Mouse (Mus musculus): ENCODE measurements at regions not wholly inside any gene's neighbourhood (a gene's known extent, or its start where the extent isn't known, plus 50 kb on each side); places are given as distances from the start of the nearest gene placed in this dataset.

GRCm38 (mm10) chr17:64943213-64943612, 107.3 kb upstream of the 4930583I09Rik start:
- no peaks in the 10 kb centered on the region for H3K4me1 ChIP-seq (ENCODE audit: control insufficient read depth, insufficient read depth, low read depth, low read length)
- no peaks in the 10 kb centered on the region for H3K36me3 ChIP-seq (ENCODE audit: control insufficient read depth, insufficient read depth, low read length)
- no peak overlapping the region for H3K4me2 ChIP-seq (ENCODE audit: low read length)
- ATAC-seq = no peak
- H3K9ac ChIP-seq (ENCODE audit: low read depth, low read length) = no peak overlapping the region
- no peak overlapping the region for H3K27ac ChIP-seq (ENCODE audit: low read depth, low read length)
- no peak overlapping the region for H3K4me3 ChIP-seq (ENCODE audit: low read length)
- H3K9me3 ChIP-seq (ENCODE audit: control insufficient read depth, low read length) = no peaks in the 10 kb centered on the region
- H3K27me3 ChIP-seq (replicated peaks; ENCODE audit: control insufficient read depth, insufficient read depth, low read length) = no peaks in the 10 kb centered on the region
- 88% methylated on average over 2 of the region's 2 CpGs for WGBS

- Histone ChIP-seq H3K4me1 (ENCODE audit: control insufficient read depth, insufficient read depth, low read depth, low read length) (no peaks in the 10 kb centered on the region; the same call in 1 of the 2 replicates), H3K4me3 (ENCODE audit: low read length) (no peak overlapping the region), H3K9ac (ENCODE audit: low read depth, low read length) (no peak overlapping the region), H3K36me3 (ENCODE audit: control insufficient read depth, insufficient read depth, low read length) (no peaks in the 10 kb centered on the region), H3K9me3 (ENCODE audit: control insufficient read depth, low read length) (no peaks in the 10 kb centered on the region), H3K27ac (ENCODE audit: low read depth, low read length) (no peak overlapping the region), H3K4me2 (ENCODE audit: low read length) (no peak overlapping the region), H3K27me3 (replicated peaks; ENCODE audit: control insufficient read depth, insufficient read depth, low read length) (no peaks in the 10 kb centered on the region)
- WGBS = 91% methylated on average over 6 of the region's 6 CpGs
- ATAC-seq = no peak
Observed at GRCm38 (mm10) chr17:64941555-64941954, 105.7 kb upstream of the 4930583I09Rik start.

GRCm38 (mm10) chr17:64935683-64936082, 99.8 kb upstream of the 4930583I09Rik start:
- H3K27ac ChIP-seq (ENCODE audit: low read depth, low read length) = no peak overlapping the region
- no peaks in the 10 kb centered on the region for H3K27me3 ChIP-seq (replicated peaks; ENCODE audit: control insufficient read depth, insufficient read depth, low read length)
- H3K4me2 ChIP-seq (ENCODE audit: low read length) = no peak overlapping the region
- H3K9ac ChIP-seq (ENCODE audit: low read depth, low read length) = no peak overlapping the region
- H3K36me3 ChIP-seq (ENCODE audit: control insufficient read depth, insufficient read depth, low read length) = no peaks in the 10 kb centered on the region
- H3K4me1 ChIP-seq (ENCODE audit: control insufficient read depth, insufficient read depth, low read depth, low read length) = no peaks in the 10 kb centered on the region; the same call in 1 of the 2 replicates
- no peaks in the 10 kb centered on the region for H3K9me3 ChIP-seq (ENCODE audit: control insufficient read depth, low read length)
- ATAC-seq = no peak
- 93% methylated on average over 4 of the region's 4 CpGs for WGBS
- H3K4me3 ChIP-seq (ENCODE audit: low read length) = no peak overlapping the region

- H3K4me1 ChIP-seq (ENCODE audit: control insufficient read depth, insufficient read depth, low read depth, low read length) = no peaks in the 10 kb centered on the region; the same call in 1 of the 2 replicates
- no peak overlapping the region for H3K27ac ChIP-seq (ENCODE audit: low read depth, low read length)
- WGBS = 81% methylated on average over 1 of the region's 1 CpGs
- no peaks in the 10 kb centered on the region for H3K27me3 ChIP-seq (replicated peaks; ENCODE audit: control insufficient read depth, insufficient read depth, low read length)
- no peak overlapping the region for H3K4me3 ChIP-seq (ENCODE audit: low read length)
- no peaks in the 10 kb centered on the region for H3K36me3 ChIP-seq (ENCODE audit: control insufficient read depth, insufficient read depth, low read length)
- H3K9ac ChIP-seq (ENCODE audit: low read depth, low read length) = no peak overlapping the region
- H3K4me2 ChIP-seq (ENCODE audit: low read length) = no peak overlapping the region
- ATAC-seq = no peak
- H3K9me3 ChIP-seq (ENCODE audit: control insufficient read depth, low read length) = no peaks in the 10 kb centered on the region
Observed at GRCm38 (mm10) chr17:64934411-64934810, 98.5 kb upstream of the 4930583I09Rik start.

GRCm38 (mm10) chr17:64930816-64931428, 95.1 kb upstream of the 4930583I09Rik start:
- Histone ChIP-seq H3K4me3 (ENCODE audit: low read length) (no peak overlapping the region), H3K36me3 (ENCODE audit: control insufficient read depth, insufficient read depth, low read length) (no peaks in the 10 kb centered on the region), H3K4me2 (ENCODE audit: low read length) (no peak overlapping the region), H3K9ac (ENCODE audit: low read depth, low read length) (no peak overlapping the region), H3K4me1 (ENCODE audit: control insufficient read depth, insufficient read depth, low read depth, low read length) (no peaks in the 10 kb centered on the region), H3K9me3 (ENCODE audit: control insufficient read depth, low read length) (no peaks in the 10 kb centered on the region), H3K27me3 (replicated peaks; ENCODE audit: control insufficient read depth, insufficient read depth, low read length) (no peaks in the 10 kb centered on the region), H3K27ac (ENCODE audit: low read depth, low read length) (no peak overlapping the region)
- ATAC-seq = no peak
- WGBS = 43% methylated on average over 7 of the region's 7 CpGs

GRCm38 (mm10) chr17:64923762-64924161, 87.9 kb upstream of the 4930583I09Rik start:
- Histone ChIP-seq H3K9me3 (ENCODE audit: control insufficient read depth, low read length) (no peaks in the 10 kb centered on the region), H3K9ac (ENCODE audit: low read depth, low read length) (no peak overlapping the region), H3K4me3 (ENCODE audit: low read length) (no peak overlapping the region), H3K27ac (ENCODE audit: low read depth, low read length) (no peak overlapping the region), H3K27me3 (replicated peaks; ENCODE audit: control insufficient read depth, insufficient read depth, low read length) (no peaks in the 10 kb centered on the region), H3K36me3 (ENCODE audit: control insufficient read depth, insufficient read depth, low read length) (no peaks in the 10 kb centered on the region), H3K4me2 (ENCODE audit: low read length) (no peak overlapping the region), H3K4me1 (ENCODE audit: control insufficient read depth, insufficient read depth, low read depth, low read length) (no peaks in the 10 kb centered on the region)
- ATAC-seq = no peak
- WGBS = 78% methylated on average over 5 of the region's 5 CpGs

- Histone ChIP-seq H3K4me2 (ENCODE audit: low read length) (no peak overlapping the region), H3K4me3 (ENCODE audit: low read length) (no peak overlapping the region), H3K36me3 (ENCODE audit: control insufficient read depth, insufficient read depth, low read length) (no peaks in the 10 kb centered on the region), H3K9ac (ENCODE audit: low read depth, low read length) (no peak overlapping the region), H3K4me1 (ENCODE audit: control insufficient read depth, insufficient read depth, low read depth, low read length) (no peaks in the 10 kb centered on the region), H3K9me3 (ENCODE audit: control insufficient read depth, low read length) (no peaks in the 10 kb centered on the region), H3K27me3 (replicated peaks; ENCODE audit: control insufficient read depth, insufficient read depth, low read length) (no peaks in the 10 kb centered on the region), H3K27ac (ENCODE audit: low read depth, low read length) (no peak overlapping the region)
- 0 out of 2 replicates have a peak, but pooled peaks have one; percentile 17 for ATAC-seq
- 70% methylated on average over 4 of the region's 4 CpGs for WGBS
Observed at GRCm38 (mm10) chr17:64922235-64922634, 86.4 kb upstream of the 4930583I09Rik start.

- Histone ChIP-seq H3K9ac (ENCODE audit: low read depth, low read length) (no peak overlapping the region), H3K36me3 (ENCODE audit: control insufficient read depth, insufficient read depth, low read length) (no peaks in the 10 kb centered on the region), H3K27me3 (replicated peaks; ENCODE audit: control insufficient read depth, insufficient read depth, low read length) (no peaks in the 10 kb centered on the region), H3K4me2 (ENCODE audit: low read length) (no peak overlapping the region), H3K9me3 (ENCODE audit: control insufficient read depth, low read length) (no peaks in the 10 kb centered on the region), H3K4me1 (ENCODE audit: control insufficient read depth, insufficient read depth, low read depth, low read length) (no peaks in the 10 kb centered on the region), H3K27ac (ENCODE audit: low read depth, low read length) (no peak overlapping the region), H3K4me3 (ENCODE audit: low read length) (no peak overlapping the region)
- no peak for ATAC-seq
- 80% methylated on average over 2 of the region's 2 CpGs for WGBS
Observed at GRCm38 (mm10) chr17:64920236-64920635, 84.4 kb upstream of the 4930583I09Rik start.

- Histone ChIP-seq H3K9me3 (ENCODE audit: control insufficient read depth, low read length) (no peaks in the 10 kb centered on the region), H3K36me3 (ENCODE audit: control insufficient read depth, insufficient read depth, low read length) (no peaks in the 10 kb centered on the region), H3K4me1 (ENCODE audit: control insufficient read depth, insufficient read depth, low read depth, low read length) (peaks cover 4% of the 10 kb centered on the region), H3K4me2 (ENCODE audit: low read length) (no peak overlapping the region), H3K4me3 (ENCODE audit: low read length) (no peak overlapping the region), H3K27me3 (replicated peaks; ENCODE audit: control insufficient read depth, insufficient read depth, low read length) (no peaks in the 10 kb centered on the region), H3K27ac (ENCODE audit: low read depth, low read length) (no peak overlapping the region), H3K9ac (ENCODE audit: low read depth, low read length) (no peak overlapping the region)
- ATAC-seq = no peak
- 80% methylated on average over 4 of the region's 4 CpGs for WGBS
Observed at GRCm38 (mm10) chr17:64917830-64918229, 82.0 kb upstream of the 4930583I09Rik start.
